Mouse (Mus musculus): ENCODE results near the gene Ulk3. TPM values are rescaled to one million over a fixed set of nuclear protein-coding genes. Genes with fewer than 3 reads are reported as not detected.

The Ulk3 gene
- total and polyA plus RNA-seq, 3 experiments = 5.0 to 11.9 TPM; not detected in 1

DNA sequence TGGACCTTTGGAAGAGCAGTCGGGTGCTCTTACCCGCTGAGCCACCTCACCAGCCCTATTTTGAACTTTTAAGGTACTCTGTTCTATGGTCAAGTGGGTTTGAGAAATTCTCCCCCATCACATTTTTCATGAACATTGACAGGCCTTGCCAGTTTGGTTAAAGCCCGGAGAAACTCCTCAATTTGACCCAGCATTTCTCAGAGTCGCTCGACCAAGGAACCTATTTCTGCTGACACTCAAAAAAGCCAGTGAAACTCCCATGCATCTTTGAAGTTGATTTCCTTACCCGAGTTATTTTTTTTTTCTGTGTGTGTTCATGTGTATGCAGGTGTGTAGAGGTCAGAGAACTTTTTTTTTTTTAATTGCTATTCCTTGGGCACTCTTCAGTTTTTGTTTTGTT lies 24.6 kb upstream of the Ulk3 start:
- no peak overlapping the region for H3K4me3 ChIP-seq (ENCODE audit: control insufficient read depth in 1 of 2, insufficient read depth in 1 of 2, low read depth in 2 of 2, low read length in 2 of 2)
- H3K27me3 ChIP-seq (ENCODE audit: control insufficient read depth in 1 of 2, insufficient read depth in 2 of 2, low read length in 2 of 2) = no peaks in the 10 kb centered on the region
- DNase-seq (ENCODE audit: low read depth, low spot score) = no peak
- no peaks in the 10 kb centered on the region for H3K9me3 ChIP-seq (replicated peaks; ENCODE audit: insufficient read depth, low read length)
- TF ChIP-seq NELFE (IDR thresholded peaks at IDR 0.05; ENCODE audit: low read depth, low read length) (no peak), EP300 (IDR thresholded peaks at IDR 0.05; ENCODE audit: low read depth in 1 of 2, low read length in 2 of 2) (no peak), CHD2 (IDR thresholded peaks at IDR 0.05; ENCODE audit: low read length) (no peak), USF2 (IDR thresholded peaks at IDR 0.05; ENCODE audit: borderline replicate concordance in 1 of 2, insufficient read depth in 1 of 2, low read depth in 1 of 2, low read length in 2 of 2) (no peak), NRF1 (IDR thresholded peaks at IDR 0.05; ENCODE audit: insufficient read depth, low read depth, low read length, poor library complexity, severe bottlenecking) (no peak), ZNF384 (IDR thresholded peaks at IDR 0.05; ENCODE audit: low read depth, low read length) (no peak)
- H3K36me3 ChIP-seq (ENCODE audit: control insufficient read depth in 1 of 2, insufficient read depth in 2 of 2, low read length in 2 of 2) = peaks cover 2 to 20% of the 10 kb centered on the region in 2 experiments
- H3K79me2 ChIP-seq (ENCODE audit: control insufficient read depth, insufficient read depth, low read length, poor library complexity) = peaks cover 24% of the 10 kb centered on the region
- peaks cover 2 to 25% of the 10 kb centered on the region in 2 experiments for H3K4me1 ChIP-seq (ENCODE audit: control insufficient read depth in 1 of 2, insufficient read depth in 2 of 2, low read length in 2 of 2)
- no peak overlapping the region for H3K9ac ChIP-seq (ENCODE audit: control insufficient read depth, low read depth, low read length, poor library complexity, severe bottlenecking)
- no peak overlapping the region for H3K27ac ChIP-seq (ENCODE audit: control insufficient read depth, low read depth, low read length)

DNA sequence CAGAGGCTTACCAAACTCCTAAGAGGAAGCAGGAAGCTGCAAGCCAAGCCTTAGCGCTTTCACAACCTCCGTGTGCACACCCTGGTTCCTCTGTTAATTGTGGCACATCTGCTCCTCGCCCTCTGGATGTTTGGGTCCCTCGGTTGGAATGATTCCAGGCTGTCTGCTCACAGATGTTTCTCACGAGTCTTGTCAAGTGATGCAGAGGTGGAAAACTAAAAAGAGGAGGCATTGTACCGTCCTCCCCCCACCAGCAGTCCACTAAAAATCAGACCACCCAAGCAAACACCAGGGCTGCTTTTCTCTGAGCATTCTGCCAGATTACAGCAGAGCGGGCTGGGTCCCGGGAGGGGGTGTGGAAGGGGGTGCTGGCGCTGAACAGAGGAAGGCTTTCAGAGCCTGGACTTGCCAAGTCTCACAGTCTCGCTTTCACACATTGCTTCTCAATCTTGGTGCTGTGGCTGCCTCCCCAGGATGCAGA lies 23.5 kb upstream of the Ulk3 start:
- peaks cover 3 to 14% of the 10 kb centered on the region in 2 experiments for H3K36me3 ChIP-seq (ENCODE audit: control insufficient read depth in 1 of 2, insufficient read depth in 2 of 2, low read length in 2 of 2)
- peaks cover 2 to 18% of the 10 kb centered on the region in 2 experiments for H3K4me1 ChIP-seq (ENCODE audit: control insufficient read depth in 1 of 2, insufficient read depth in 2 of 2, low read length in 2 of 2)
- H3K9me3 ChIP-seq (replicated peaks; ENCODE audit: insufficient read depth, low read length) = no peaks in the 10 kb centered on the region
- no peak for DNase-seq (ENCODE audit: low read depth, low spot score)
- no peak overlapping the region for H3K27ac ChIP-seq (ENCODE audit: control insufficient read depth, low read depth, low read length)
- H3K79me2 ChIP-seq (ENCODE audit: control insufficient read depth, insufficient read depth, low read length, poor library complexity) = peaks cover 24% of the 10 kb centered on the region
- H3K27me3 ChIP-seq (ENCODE audit: control insufficient read depth in 1 of 2, insufficient read depth in 2 of 2, low read length in 2 of 2) = no peaks in the 10 kb centered on the region
- H3K9ac ChIP-seq (ENCODE audit: control insufficient read depth, low read depth, low read length, poor library complexity, severe bottlenecking) = no peak overlapping the region
- no peak overlapping the region for H3K4me3 ChIP-seq (ENCODE audit: control insufficient read depth in 1 of 2, insufficient read depth in 1 of 2, low read depth in 2 of 2, low read length in 2 of 2)
- no peak for TF ChIP-seq TAL1 (IDR thresholded peaks at IDR 0.05; ENCODE audit: low read length)
- no peak for TF ChIP-seq GABPA (IDR thresholded peaks at IDR 0.05; ENCODE audit: low read depth, low read length)
- no peak for TF ChIP-seq ELF1 (IDR thresholded peaks at IDR 0.05; ENCODE audit: low read depth, low read length)
- no peak for TF ChIP-seq POLR2AphosphoS5 (IDR thresholded peaks at IDR 0.05; ENCODE audit: borderline replicate concordance, low read depth, low read length)
- TF ChIP-seq CHD2 (IDR thresholded peaks at IDR 0.05; ENCODE audit: low read length) = no peak
- TF ChIP-seq GATA1 (IDR thresholded peaks at IDR 0.05; ENCODE audit: low read depth, low read length) = no peak
- no peak for TF ChIP-seq USF1 (IDR thresholded peaks at IDR 0.05; ENCODE audit: low read depth, low read length)
- TF ChIP-seq USF2 (IDR thresholded peaks at IDR 0.05; ENCODE audit: borderline replicate concordance in 1 of 2, insufficient read depth in 1 of 2, low read depth in 1 of 2, low read length in 2 of 2) = no peak
- TF ChIP-seq JUND (IDR thresholded peaks at IDR 0.05; ENCODE audit: low read depth, low read length) = no peak
- TF ChIP-seq MAFK (IDR thresholded peaks at IDR 0.05; ENCODE audit: borderline replicate concordance, low read depth, low read length) = no peak
- no peak for TF ChIP-seq RAD21 (IDR thresholded peaks at IDR 0.05; ENCODE audit: low read depth, low read length)
- TF ChIP-seq BHLHE40 (IDR thresholded peaks at IDR 0.05; ENCODE audit: borderline replicate concordance, low read depth, low read length) = no peak
- no peak for TF ChIP-seq CHD1 (IDR thresholded peaks at IDR 0.05; ENCODE audit: low read depth, low read length)
- no peak for TF ChIP-seq E2F4 (IDR thresholded peaks at IDR 0.05; ENCODE audit: borderline replicate concordance, low read depth, low read length)
